Mouse (Mus musculus) intestine, embryonic 16.5 days (tissue): Measurements from ENCODE around the gene Lmx1b. TPM values are rescaled to one million over a fixed set of nuclear protein-coding genes. Genes with fewer than 3 reads are reported as not detected.

Source experiments
- ATAC-seq: fragments of 200-750 bp; cut with Nextera tagmentation; 2 replicates; pipeline ENCODE4 v1.8.0; 2017; ENCODE audit warnings: moderate TSS enrichment, moderate library complexity
- H3K27ac ChIP-seq: fragments of 300-500 bp; sonication (generic); 2 replicates; pipeline ENCODE4 v1.5.1; 2014; ENCODE audit warnings: mild to moderate bottlenecking, low read length
- H3K27me3 ChIP-seq: fragments of 300-500 bp; sonication (generic); replicated peaks from 2 replicates; pipeline ENCODE4 v1.6.1; 2014; ENCODE audit warnings: low read length, control low read depth, mixed read lengths; ENCODE audit not compliant: control insufficient read depth, insufficient read depth
- H3K36me3 ChIP-seq: fragments of 300-500 bp; sonication (generic); 2 replicates; pipeline ENCODE4 v1.6.1; 2014; ENCODE audit warnings: low read length, control low read depth; ENCODE audit not compliant: control insufficient read depth, insufficient read depth
- H3K4me1 ChIP-seq: fragments of 300-500 bp; sonication (generic); 2 replicates; pipeline ENCODE4 v1.6.1; 2014; ENCODE audit warnings: low read length, control low read depth, mixed read lengths; ENCODE audit not compliant: control insufficient read depth, insufficient read depth
- H3K4me2 ChIP-seq: fragments of 300-500 bp; sonication (generic); 2 replicates; pipeline ENCODE4 v1.6.1; 2014; ENCODE audit warnings: low read depth, low read length, control low read depth
- H3K4me3 ChIP-seq: fragments of 300-500 bp; sonication (generic); 2 replicates; pipeline ENCODE4 v1.5.1; 2014; ENCODE audit warnings: mild to moderate bottlenecking, low read length
- H3K9ac ChIP-seq: fragments of 300-500 bp; sonication (generic); 2 replicates; pipeline ENCODE4 v1.6.1; 2014; ENCODE audit warnings: low read depth, low read length
- H3K9me3 ChIP-seq: fragments of 300-500 bp; sonication (generic); 2 replicates; pipeline ENCODE4 v1.6.1; 2016; ENCODE audit warnings: low read length, control low read depth; ENCODE audit not compliant: control insufficient read depth
- WGBS: fragments of 180-500 bp; shearing (Covaris S2); extraction: QIAGEN DNeasy Blood & Tissue Kit; methylation state at CpG from one replicate; pipeline ENCODE4 v1.1.7; 2014; 5-methylcytosine and 5-hydroxymethylcytosine counted together
- polyA plus RNA-seq: library from polyadenylated mRNA; unstranded; fragments of >200 nt; fragmentation: Nextera tagmentation; extraction: Ambion mirVana; gene quantifications from 2 replicates; pipeline ENCODE4 v1.2.1, GENCODE M21; 2015

Lmx1b gene
- polyA plus RNA-seq, 1 experiment from 2014 or later, result not detected

DNA sequence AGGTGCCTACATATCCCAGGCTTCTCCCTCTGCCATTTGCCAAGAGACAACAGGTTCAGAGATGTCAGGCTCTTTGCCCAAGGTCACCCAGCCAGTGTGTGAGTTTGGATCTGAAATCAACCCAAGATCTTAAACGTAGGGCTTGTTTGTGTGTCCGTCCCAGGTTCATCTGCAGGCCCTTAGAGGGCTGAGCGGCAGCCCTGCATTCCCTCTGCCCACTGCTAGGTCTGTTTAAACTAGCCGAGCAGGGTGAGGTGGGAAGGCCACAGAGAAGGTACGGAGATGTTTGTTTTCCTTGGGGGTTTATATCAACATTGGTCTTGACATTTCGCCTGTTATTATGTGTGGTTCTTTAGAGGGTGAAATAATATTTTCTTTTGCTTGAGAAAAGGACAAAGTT is 28.4 kb upstream of the Lmx1b start:
- H3K9ac ChIP-seq, result no peak overlapping the region
- no peaks in the 10 kb centered on the region for H3K36me3 ChIP-seq
- WGBS, result 36% methylated on average over 6 of the region's 6 CpGs
- H3K4me1 ChIP-seq, result peaks cover 8% of the 10 kb centered on the region
- H3K9me3 ChIP-seq, result no peaks in the 10 kb centered on the region
- H3K27me3 ChIP-seq, result no peaks in the 10 kb centered on the region
- no peak for ATAC-seq
- no peak overlapping the region for H3K4me3 ChIP-seq
- no peak overlapping the region for H3K4me2 ChIP-seq
- no peak overlapping the region for H3K27ac ChIP-seq

DNA sequence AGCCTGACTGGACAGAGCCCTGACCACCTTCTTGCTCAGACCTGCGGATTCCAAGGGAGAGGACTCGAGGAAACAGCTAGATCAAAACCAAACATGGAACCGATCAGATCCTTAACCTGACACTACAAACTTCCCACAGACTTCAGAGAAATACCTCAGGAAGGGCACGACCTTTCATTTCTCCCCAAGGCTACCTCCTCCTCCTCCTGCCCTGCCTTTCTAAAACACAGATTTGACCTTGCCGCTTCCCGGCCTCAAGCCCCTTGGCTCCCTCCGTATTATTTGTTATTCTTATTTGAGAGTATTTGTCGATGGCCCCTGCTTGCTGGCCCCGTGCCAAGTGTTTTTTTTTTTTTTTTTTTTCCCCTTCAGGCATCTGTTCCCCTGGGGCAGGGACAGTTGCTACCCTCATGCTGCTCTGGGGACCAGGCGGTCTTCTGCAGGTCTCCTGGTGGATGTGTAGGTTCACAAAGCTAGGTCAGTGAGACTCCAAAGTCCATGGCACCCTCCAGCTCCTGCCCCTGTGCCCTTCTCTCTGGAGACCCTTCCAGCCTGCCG is 26.2 kb upstream of the Lmx1b start:
- H3K4me3 ChIP-seq, result no peak overlapping the region
- H3K4me1 ChIP-seq, result peaks cover 8% of the 10 kb centered on the region
- ATAC-seq, result no peak
- H3K27me3 ChIP-seq, result no peaks in the 10 kb centered on the region
- no peak overlapping the region for H3K9ac ChIP-seq
- no peak overlapping the region for H3K4me2 ChIP-seq
- WGBS, result 32% methylated on average over 11 of the region's 11 CpGs
- H3K36me3 ChIP-seq, result no peaks in the 10 kb centered on the region
- no peaks in the 10 kb centered on the region for H3K9me3 ChIP-seq
- no peak overlapping the region for H3K27ac ChIP-seq

DNA sequence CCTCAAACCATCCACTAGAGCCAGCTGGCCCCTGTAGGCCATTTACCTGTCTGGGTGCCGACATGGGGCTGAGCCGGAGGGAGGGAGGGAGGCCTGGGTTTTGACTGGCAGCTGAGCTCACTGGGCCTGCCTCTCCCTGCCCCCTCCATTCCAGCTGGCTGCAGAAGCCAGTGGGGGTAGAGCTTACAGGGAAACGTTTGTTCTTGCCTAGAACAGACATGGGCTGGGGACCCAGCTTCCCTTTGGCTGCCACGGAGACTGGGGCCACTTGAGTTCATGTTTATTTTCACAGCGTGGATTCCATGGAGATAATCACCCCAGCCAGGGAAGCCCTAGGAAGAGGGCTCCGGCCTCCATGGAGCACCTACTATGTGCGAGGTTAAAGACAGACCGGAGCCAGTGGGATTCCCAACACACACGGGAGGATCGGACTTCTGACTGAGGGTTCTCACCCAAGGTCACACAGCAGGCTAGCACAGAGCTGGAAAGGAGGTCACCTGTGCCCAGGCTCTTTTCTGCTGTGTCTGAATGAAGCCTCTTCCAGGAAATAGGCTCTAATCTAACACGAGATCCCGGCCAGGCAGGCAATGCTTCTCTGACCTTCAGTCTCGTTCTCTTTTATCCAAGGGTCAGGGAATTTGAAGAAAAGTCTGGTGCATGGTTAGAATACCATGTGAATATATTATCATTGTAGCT is 25.2 kb upstream of the Lmx1b start:
- WGBS, result 22% methylated on average over 13 of the region's 13 CpGs
- Histone ChIP-seq H3K4me3 (no peak overlapping the region), H3K4me2 (no peak overlapping the region), H3K4me1 (peaks cover 8% of the 10 kb centered on the region), H3K27ac (no peak overlapping the region), H3K9me3 (no peaks in the 10 kb centered on the region), H3K36me3 (no peaks in the 10 kb centered on the region), H3K27me3 (no peaks in the 10 kb centered on the region), H3K9ac (no peak overlapping the region)
- ATAC-seq, result peak; percentile 73

DNA sequence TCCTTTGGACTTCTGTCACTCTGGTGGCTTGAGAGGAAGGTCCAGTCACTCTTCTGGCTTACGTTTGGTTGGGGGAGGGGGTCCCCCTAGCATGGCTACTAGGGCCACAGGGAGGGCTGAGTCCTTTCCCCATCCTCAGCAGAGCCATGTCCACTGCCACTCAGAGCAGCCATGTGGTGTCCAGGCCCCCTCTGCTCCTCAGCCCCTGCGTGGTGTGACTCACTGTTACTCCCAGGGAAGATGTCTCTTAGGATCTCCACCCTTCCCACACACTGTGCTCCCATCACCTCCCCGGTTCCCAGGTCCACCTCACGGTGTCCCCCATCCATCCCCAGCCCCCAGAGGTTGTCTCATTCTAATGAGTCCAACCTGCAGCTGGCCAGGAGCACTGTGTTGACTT is 24.4 kb upstream of the Lmx1b start:
- H3K4me1 ChIP-seq, result peaks cover 8% of the 10 kb centered on the region
- ATAC-seq, result 0 out of 2 replicates have a peak, but pooled peaks have one; percentile 24
- no peak overlapping the region for H3K4me2 ChIP-seq
- H3K27ac ChIP-seq, result no peak overlapping the region
- 68% methylated on average over 4 of the region's 4 CpGs for WGBS
- no peaks in the 10 kb centered on the region for H3K9me3 ChIP-seq
- no peaks in the 10 kb centered on the region for H3K36me3 ChIP-seq
- no peaks in the 10 kb centered on the region for H3K27me3 ChIP-seq
- H3K4me3 ChIP-seq, result no peak overlapping the region
- H3K9ac ChIP-seq, result no peak overlapping the region

DNA sequence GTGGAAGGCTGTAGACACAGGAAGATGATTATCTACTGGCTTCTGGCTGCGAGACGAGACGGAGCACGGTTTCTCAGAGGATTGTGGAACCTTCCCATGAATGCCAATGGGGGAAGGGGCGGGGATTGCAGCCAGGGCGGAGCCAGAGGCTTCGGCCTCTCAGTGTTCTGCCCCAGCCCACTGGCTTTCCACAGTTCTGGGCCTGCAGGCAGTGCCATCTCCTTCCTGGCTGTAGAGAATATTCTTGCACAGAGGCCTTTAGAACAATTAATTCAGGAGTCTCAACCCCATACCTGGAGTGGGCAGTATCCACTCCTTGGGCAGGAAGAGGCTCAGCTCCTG is 18.9 kb upstream of the Lmx1b start:
- peak; percentile 66 for ATAC-seq
- 4% methylated on average over 7 of the region's 7 CpGs for WGBS
- H3K27ac ChIP-seq, result 0 out of 2 replicates have a peak overlapping the region, but pooled peaks have one; percentile 14
- no peaks in the 10 kb centered on the region for H3K36me3 ChIP-seq
- H3K4me1 ChIP-seq, result no peaks in the 10 kb centered on the region
- H3K27me3 ChIP-seq, result no peaks in the 10 kb centered on the region
- H3K9me3 ChIP-seq, result no peaks in the 10 kb centered on the region
- H3K4me2 ChIP-seq, result peak overlapping the region; percentile 48
- H3K4me3 ChIP-seq, result 0 out of 2 replicates have a peak overlapping the region, but pooled peaks have one; percentile 15
- H3K9ac ChIP-seq, result peak overlapping the region; percentile 47; the same call in 1 of the 2 replicates

DNA sequence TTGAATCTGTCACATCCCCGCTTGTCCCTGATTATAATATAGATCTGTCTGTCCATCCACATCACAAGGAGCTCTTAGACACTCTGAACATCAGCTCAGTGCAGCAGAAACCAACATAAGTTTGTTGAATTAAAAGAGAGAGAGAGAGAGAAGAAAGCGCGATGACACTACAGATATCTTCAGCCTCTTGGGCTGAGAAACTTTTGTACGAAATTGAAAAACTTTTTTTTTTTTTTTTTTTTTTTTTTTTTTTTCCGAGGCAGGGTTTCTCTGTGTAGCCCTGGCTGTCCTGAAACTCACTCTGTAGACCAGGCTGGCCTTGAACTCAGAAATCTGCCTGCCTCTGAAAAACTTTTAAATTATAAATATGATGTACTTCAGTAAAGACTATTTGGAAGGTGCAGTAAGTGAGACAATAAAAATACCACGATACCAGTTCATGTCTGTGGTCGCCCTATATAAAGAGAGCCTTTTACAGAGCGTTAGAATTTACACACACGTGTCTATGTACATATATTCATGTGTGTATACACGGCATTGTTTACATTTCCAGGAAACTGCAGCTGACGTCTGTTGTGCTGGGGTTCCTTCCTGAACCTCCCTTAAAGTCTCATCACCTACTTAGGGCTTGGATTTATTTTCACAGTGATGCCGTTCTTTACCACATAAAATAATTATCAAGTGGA is 18.4 kb upstream of the Lmx1b start:
- 0 out of 2 replicates have a peak overlapping the region, but pooled peaks have one; percentile 15 for H3K4me3 ChIP-seq
- WGBS, result 39% methylated on average over 11 of the region's 12 CpGs

DNA sequence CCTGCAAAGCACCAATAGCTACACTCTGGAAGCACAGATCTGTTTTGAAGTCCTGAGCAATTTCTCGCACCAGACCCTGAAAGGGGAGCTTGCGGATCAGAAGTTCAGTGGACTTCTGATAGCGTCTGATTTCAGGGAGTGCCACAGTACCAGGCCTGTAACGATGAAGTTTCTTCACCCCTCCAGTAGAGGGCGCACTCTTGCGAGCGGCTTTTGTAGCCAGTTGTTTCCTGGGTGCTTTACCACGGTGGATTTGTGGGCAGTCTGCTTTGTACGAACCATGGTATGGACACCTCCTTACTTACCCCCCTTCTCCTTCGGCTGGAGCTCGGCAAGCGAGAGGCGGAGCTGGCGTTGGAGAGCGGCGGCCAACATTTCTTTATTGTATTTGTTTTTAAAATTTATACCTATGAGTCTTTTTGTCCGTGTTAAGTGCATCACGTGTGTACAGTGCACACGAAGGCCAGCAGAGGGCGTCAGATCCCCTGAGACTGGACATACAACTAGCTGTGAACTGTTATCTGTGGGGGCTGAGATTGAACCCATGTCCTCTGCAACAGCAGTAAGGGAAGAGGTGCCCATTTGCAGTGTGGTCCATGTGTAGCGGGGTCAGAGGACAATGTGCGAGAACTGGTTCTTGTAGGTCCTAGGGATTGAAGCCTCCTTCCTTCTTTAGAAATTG is 12.3 kb upstream of the Lmx1b start:
- Histone ChIP-seq H3K4me1 (no peaks in the 10 kb centered on the region), H3K4me3 (no peak overlapping the region), H3K27ac (no peak overlapping the region), H3K4me2 (no peak overlapping the region), H3K9me3 (no peaks in the 10 kb centered on the region), H3K27me3 (peaks cover 8% of the 10 kb centered on the region), H3K36me3 (no peaks in the 10 kb centered on the region), H3K9ac (no peak overlapping the region)
- ATAC-seq, result no peak
- 79% methylated on average over 22 of the region's 22 CpGs for WGBS

More for the DNA sequence above, 18.4 kb upstream of the Lmx1b start:
- Histone ChIP-seq H3K9me3 (no peaks in the 10 kb centered on the region), H3K27me3 (no peaks in the 10 kb centered on the region), H3K9ac (peak overlapping the region; percentile 47; the same call in 1 of the 2 replicates), H3K4me1 (no peaks in the 10 kb centered on the region), H3K4me2 (peak overlapping the region; percentile 48), H3K36me3 (no peaks in the 10 kb centered on the region), H3K27ac (no peak overlapping the region)
- peak; percentile 16; the same call in 1 of the 2 replicates for ATAC-seq

DNA sequence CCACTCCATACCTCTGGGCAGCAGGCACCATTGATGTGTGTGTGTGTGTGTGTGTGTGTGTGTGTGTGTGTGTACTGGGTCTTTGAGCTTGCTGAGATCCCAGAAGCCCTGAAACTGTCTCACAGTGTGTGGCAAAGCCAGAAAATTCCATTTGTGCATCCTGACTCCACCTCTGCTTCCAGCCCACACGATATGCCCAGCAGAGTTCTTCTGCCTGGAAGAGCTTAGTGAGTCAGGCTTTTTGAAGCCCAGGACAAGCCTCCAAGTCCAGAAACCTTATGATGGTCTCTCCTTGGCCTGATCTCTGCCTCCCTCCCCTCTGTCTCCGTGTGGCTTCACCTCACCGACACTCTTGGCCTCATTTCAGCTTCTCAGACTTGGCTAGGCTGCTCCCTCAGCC is 9.1 kb upstream of the Lmx1b start:
- Histone ChIP-seq H3K9me3 (no peaks in the 10 kb centered on the region), H3K4me1 (no peaks in the 10 kb centered on the region), H3K27me3 (peaks cover 37% of the 10 kb centered on the region), H3K36me3 (no peaks in the 10 kb centered on the region), H3K4me2 (no peak overlapping the region), H3K4me3 (no peak overlapping the region), H3K9ac (no peak overlapping the region), H3K27ac (no peak overlapping the region)
- WGBS, result 34% methylated on average over 3 of the region's 3 CpGs
- ATAC-seq, result no peak

DNA sequence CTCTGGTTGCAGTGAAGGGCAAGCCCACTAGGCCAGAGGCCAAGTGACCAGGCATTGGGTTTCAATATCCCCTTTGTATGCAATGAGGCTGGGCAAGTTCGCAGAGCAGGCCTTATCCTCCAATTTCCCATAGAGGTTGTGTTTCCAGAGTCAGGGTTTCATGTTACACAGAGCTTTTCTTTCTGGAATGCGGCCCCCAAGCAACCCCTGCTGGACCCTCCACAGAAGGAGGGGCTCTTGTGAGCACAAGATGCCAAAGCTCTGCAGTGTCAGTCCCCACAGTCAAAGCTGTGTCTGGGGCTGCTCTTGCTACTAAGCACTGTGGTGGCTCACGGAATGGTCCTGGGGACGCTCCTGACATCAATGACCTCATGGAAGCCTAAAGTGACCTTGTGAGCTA is 8.6 kb upstream of the Lmx1b start:
- Histone ChIP-seq H3K9me3 (no peaks in the 10 kb centered on the region), H3K36me3 (no peaks in the 10 kb centered on the region), H3K9ac (no peak overlapping the region), H3K4me2 (no peak overlapping the region), H3K4me3 (no peak overlapping the region), H3K27ac (no peak overlapping the region), H3K4me1 (no peaks in the 10 kb centered on the region), H3K27me3 (peaks cover 42% of the 10 kb centered on the region)
- ATAC-seq, result no peak
- WGBS, result 35% methylated on average over 4 of the region's 4 CpGs
